Mouse (Mus musculus) hindbrain, embryonic 15.5 days (tissue): ENCODE data around the gene Mfsd4b4. TPM values are rescaled to one million over a fixed set of nuclear protein-coding genes. Genes with fewer than 3 reads are reported as not detected.
"Not testable (repeated sequence)": the region's sequence is repeated elsewhere in the genome, so short reads cannot be mapped to it uniquely, and the experiment has no call there.

Source experiments
- ATAC-seq: fragments of 200-750 bp; cut with Nextera tagmentation; 2 replicates; pipeline ENCODE4 v1.8.0; 2017; ENCODE audit warnings: low read depth, moderate number of reproducible peaks, moderate TSS enrichment; ENCODE audit not compliant: low FRiP score
- H3K27ac ChIP-seq: fragments of 300-500 bp; sonication (generic); replicated peaks from 2 replicates; pipeline ENCODE4 v1.5.1; 2015; ENCODE audit warnings: mild to moderate bottlenecking, inconsistent platforms
- H3K27me3 ChIP-seq: fragments of 300-500 bp; sonication (generic); 2 replicates; pipeline ENCODE4 v1.6.1; 2015; ENCODE audit warnings: control low read depth, inconsistent platforms
- H3K36me3 ChIP-seq: fragments of 300-500 bp; sonication (generic); 2 replicates; pipeline ENCODE4 v1.6.1; 2015; ENCODE audit warnings: control low read depth, inconsistent platforms
- H3K4me1 ChIP-seq: fragments of 300-500 bp; sonication (generic); replicated peaks from 2 replicates; pipeline ENCODE4 v1.6.1; 2015; ENCODE audit warnings: control low read depth, inconsistent platforms
- H3K4me2 ChIP-seq: fragments of 300-500 bp; sonication (generic); 2 replicates; pipeline ENCODE4 v1.6.1; 2015; ENCODE audit warnings: moderate library complexity, mild to moderate bottlenecking, inconsistent platforms
- H3K4me3 ChIP-seq: fragments of 300-500 bp; sonication (generic); 2 replicates; pipeline ENCODE4 v1.5.1; 2015; ENCODE audit warnings: mild to moderate bottlenecking, inconsistent platforms
- H3K9ac ChIP-seq: fragments of 300-500 bp; sonication (generic); 2 replicates; pipeline ENCODE4 v1.6.1; 2015; ENCODE audit warnings: inconsistent platforms
- H3K9me3 ChIP-seq: fragments of 300-500 bp; sonication (generic); 2 replicates; pipeline ENCODE4 v1.6.1; 2016; ENCODE audit warnings: control low read depth, inconsistent platforms
- WGBS: fragments of 180-500 bp; shearing (Covaris S2); methylation state at CpG from one replicate; pipeline ENCODE4 v1.1.7; 2015; 5-methylcytosine and 5-hydroxymethylcytosine counted together
- polyA plus RNA-seq: library from polyadenylated mRNA; unstranded; fragments of >200 nt; fragmentation: Nextera tagmentation; extraction: Ambion mirVana; gene quantifications from 2 replicates; pipeline ENCODE4 v1.2.1, GENCODE M21; 2015

Mfsd4b4 gene
- polyA plus RNA-seq: 3.8 and 4.6 TPM in 2 replicates

GRCm38 (mm10) chr10:39898874-39899371, at the start of gene Mfsd4b4:
Mfsd4b4 (minus strand) TSS chr10:39899238.
- WGBS: under 1% methylated on average over 41 of the region's 41 CpGs
- H3K27ac ChIP-seq: peak within 1 kb of the TSS; percentile 89
- peak within 1 kb of the TSS; percentile 67 for H3K4me2 ChIP-seq
- peak within 1 kb of the TSS; percentile 73 for H3K4me3 ChIP-seq
- peak; percentile 98 for ATAC-seq
- H3K36me3 ChIP-seq: no peaks in the 10 kb centered on the region
- peak within 1 kb of the TSS; percentile 89 for H3K9ac ChIP-seq
- H3K27me3 ChIP-seq: no peaks in the 10 kb centered on the region
- H3K4me1 ChIP-seq: peaks cover 14% of the 10 kb centered on the region
- H3K9me3 ChIP-seq: no peaks in the 10 kb centered on the region

DNA sequence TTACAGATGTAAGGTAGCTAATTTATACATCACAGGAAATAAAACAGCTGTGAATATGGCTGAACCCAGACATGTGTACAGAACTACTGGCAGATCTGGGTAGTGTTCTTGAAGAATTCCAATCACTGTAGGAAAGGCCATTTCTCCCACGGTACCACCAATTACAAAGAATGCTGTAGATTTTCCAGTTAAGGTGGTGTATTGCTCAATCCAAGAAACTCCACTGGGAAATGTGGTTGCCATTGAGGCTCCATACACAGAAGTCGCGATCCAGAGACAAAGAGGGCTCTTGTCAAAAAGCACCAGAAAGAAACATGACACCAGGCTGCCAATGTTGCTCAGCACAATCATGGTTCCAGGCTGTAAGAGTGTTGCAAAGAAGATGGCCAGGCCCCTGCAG, 48.2 kb upstream of the Mfsd4b4 start:
- H3K9ac ChIP-seq, H3K36me3 ChIP-seq, H3K4me1 ChIP-seq, H3K27me3 ChIP-seq, ATAC-seq, H3K9me3 ChIP-seq, H3K4me2 ChIP-seq, H3K27ac ChIP-seq, H3K4me3 ChIP-seq: not testable (repeated sequence)
- 89% methylated on average over 3 of the region's 3 CpGs for WGBS

- no peaks in the 10 kb centered on the region for H3K9me3 ChIP-seq
- 87% methylated on average over 7 of the region's 7 CpGs for WGBS
- H3K27ac ChIP-seq: no peak overlapping the region
Observed at GRCm38 (mm10) chr10:39936553-39936952, 37.5 kb upstream of the Mfsd4b4 start.

GRCm38 (mm10) chr10:39926616-39927139, 27.6 kb upstream of the Mfsd4b4 start, which contains the start of gene Mfsd4b2:
Mfsd4b2 (minus strand) TSS chr10:39926923.
- peak within 1 kb of the TSS; percentile 94 for H3K4me2 ChIP-seq
- under 1% methylated on average over 41 of the region's 41 CpGs for WGBS
- H3K27ac ChIP-seq: no peak within 1 kb of the TSS
- no peaks in the 10 kb centered on the region for H3K36me3 ChIP-seq
- peak within 1 kb of the TSS; percentile 43 for H3K4me3 ChIP-seq
- H3K9me3 ChIP-seq: no peaks in the 10 kb centered on the region
- H3K4me1 ChIP-seq: peaks cover 8% of the 10 kb centered on the region
- peak; percentile 71; the same call in 1 of the 2 replicates for ATAC-seq
- peaks cover 14% of the 10 kb centered on the region for H3K27me3 ChIP-seq
- H3K9ac ChIP-seq: peak within 1 kb of the TSS; percentile 25; the same call in 1 of the 2 replicates

More at GRCm38 (mm10) chr10:39936553-39936952, 37.5 kb upstream of the Mfsd4b4 start:
- Histone ChIP-seq H3K9ac (no peak overlapping the region), H3K4me1 (no peaks in the 10 kb centered on the region), H3K27me3 (no peaks in the 10 kb centered on the region), H3K4me2 (no peak overlapping the region), H3K4me3 (no peak overlapping the region), H3K36me3 (no peaks in the 10 kb centered on the region)
- no peak for ATAC-seq

- not testable (repeated sequence) for H3K4me2 ChIP-seq, H3K9ac ChIP-seq, H3K4me1 ChIP-seq, H3K27ac ChIP-seq, H3K9me3 ChIP-seq, ATAC-seq, H3K36me3 ChIP-seq, H3K4me3 ChIP-seq
- 73% methylated on average over 8 of the region's 8 CpGs for WGBS
- peaks cover 14% of the 10 kb centered on the region for H3K27me3 ChIP-seq
Observed at GRCm38 (mm10) chr10:39924556-39924955, 25.5 kb upstream of the Mfsd4b4 start.

DNA sequence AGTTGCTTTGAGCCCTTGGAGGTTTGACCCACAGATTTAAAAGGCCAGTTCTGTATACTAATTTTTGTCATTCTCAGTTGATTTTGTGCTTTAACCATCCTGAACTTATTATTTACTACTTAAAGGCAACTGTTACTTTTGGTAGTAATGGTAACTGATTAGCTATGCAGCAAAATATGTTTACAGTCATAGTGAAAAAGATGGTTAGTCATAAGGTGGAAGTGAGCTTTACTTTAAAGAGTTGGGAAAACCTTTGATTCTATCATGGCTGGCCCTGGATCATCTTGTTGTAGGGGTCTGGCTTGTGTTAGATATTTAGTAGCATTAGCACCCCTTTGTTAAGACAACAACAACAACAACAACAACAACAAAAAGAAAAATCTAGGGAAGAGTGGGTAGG, 13.6 kb upstream of the Mfsd4b4 start:
- no peak overlapping the region for H3K9ac ChIP-seq
- no peaks in the 10 kb centered on the region for H3K27me3 ChIP-seq
- no peak overlapping the region for H3K4me2 ChIP-seq
- H3K27ac ChIP-seq: no peak overlapping the region
- no peaks in the 10 kb centered on the region for H3K9me3 ChIP-seq
- ATAC-seq: no peak
- no peak overlapping the region for H3K4me3 ChIP-seq
- no peaks in the 10 kb centered on the region for H3K36me3 ChIP-seq
- H3K4me1 ChIP-seq: no peaks in the 10 kb centered on the region

DNA sequence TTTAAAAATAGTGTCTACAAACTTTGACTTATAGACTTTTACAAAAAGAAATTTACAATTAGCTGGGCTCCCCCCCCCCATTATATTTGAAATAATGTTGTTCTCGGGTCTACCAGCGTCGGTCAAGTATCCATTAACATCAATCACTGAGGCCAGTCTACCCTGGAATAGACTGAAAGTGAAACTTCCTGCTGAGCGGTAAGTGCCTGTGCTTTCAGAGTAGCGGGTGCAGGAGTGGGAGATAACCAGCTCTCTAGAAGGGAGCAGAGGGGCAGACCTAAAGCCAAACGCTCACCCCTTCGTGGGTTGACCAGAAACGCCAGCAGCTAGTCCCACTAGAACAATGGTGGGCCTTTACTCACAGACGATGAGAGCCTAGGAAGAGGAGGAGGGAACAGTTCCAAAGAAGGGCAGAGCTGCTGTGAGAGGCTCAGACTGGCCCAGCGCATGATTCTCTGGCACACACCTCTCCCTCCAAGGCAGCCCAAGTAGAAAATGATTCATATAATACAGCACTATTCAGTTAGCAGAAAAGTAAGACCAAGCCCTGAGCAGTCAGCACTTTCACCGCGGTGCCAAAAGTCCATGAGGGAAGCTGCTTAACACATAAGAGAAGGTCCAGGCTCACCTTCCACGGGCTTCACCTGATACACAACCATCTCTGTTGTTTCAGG, 9.9 kb upstream of the Mfsd4b4 start:
- 73% methylated on average over 13 of the region's 13 CpGs for WGBS
- Histone ChIP-seq H3K27me3 (no peaks in the 10 kb centered on the region), H3K4me1 (no peaks in the 10 kb centered on the region), H3K4me2 (no peak overlapping the region), H3K9me3 (no peaks in the 10 kb centered on the region), H3K27ac (no peak overlapping the region), H3K4me3 (no peak overlapping the region), H3K9ac (no peak overlapping the region), H3K36me3 (no peaks in the 10 kb centered on the region)
- ATAC-seq: no peak

- no peak overlapping the region for H3K27ac ChIP-seq
- H3K4me1 ChIP-seq: no peaks in the 10 kb centered on the region
Observed at GRCm38 (mm10) chr10:39906799-39907658, 8.0 kb upstream of the Mfsd4b4 start.

DNA sequence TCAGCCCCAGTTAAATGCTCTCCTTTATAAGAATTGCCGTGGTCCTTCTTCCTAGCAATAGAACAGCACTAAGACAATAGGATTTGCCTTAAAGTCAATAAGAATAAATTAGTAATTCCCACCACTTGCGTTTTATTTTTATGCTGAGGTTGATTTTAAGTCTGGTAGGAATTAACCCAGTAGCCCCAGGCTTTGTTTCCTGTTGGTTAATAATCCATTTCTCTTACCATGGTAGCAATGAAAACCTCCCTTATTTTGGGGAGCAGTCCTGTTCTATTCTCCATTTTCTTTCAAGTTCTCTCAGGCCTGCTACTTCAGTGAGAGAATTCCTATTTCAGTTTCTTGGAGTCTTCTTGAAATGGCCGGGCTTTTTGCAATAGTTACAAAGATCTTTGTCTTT, 5.2 kb upstream of the Mfsd4b4 start:
- no peak for ATAC-seq
- Histone ChIP-seq H3K36me3 (no peaks in the 10 kb centered on the region), H3K4me3 (no peak overlapping the region), H3K9me3 (no peaks in the 10 kb centered on the region), H3K27ac (no peak overlapping the region), H3K27me3 (no peaks in the 10 kb centered on the region), H3K4me2 (no peak overlapping the region), H3K9ac (no peak overlapping the region), H3K4me1 (peaks cover 5% of the 10 kb centered on the region; the same call in 1 of the 2 replicates)
- 80% methylated on average over 3 of the region's 3 CpGs for WGBS

More at GRCm38 (mm10) chr10:39906799-39907658, 8.0 kb upstream of the Mfsd4b4 start:
- WGBS: 84% methylated on average over 10 of the region's 10 CpGs
- Histone ChIP-seq H3K9ac (no peak overlapping the region), H3K4me3 (no peak overlapping the region), H3K36me3 (no peaks in the 10 kb centered on the region), H3K4me2 (no peak overlapping the region), H3K27me3 (no peaks in the 10 kb centered on the region), H3K9me3 (no peaks in the 10 kb centered on the region)
- no peak for ATAC-seq

DNA sequence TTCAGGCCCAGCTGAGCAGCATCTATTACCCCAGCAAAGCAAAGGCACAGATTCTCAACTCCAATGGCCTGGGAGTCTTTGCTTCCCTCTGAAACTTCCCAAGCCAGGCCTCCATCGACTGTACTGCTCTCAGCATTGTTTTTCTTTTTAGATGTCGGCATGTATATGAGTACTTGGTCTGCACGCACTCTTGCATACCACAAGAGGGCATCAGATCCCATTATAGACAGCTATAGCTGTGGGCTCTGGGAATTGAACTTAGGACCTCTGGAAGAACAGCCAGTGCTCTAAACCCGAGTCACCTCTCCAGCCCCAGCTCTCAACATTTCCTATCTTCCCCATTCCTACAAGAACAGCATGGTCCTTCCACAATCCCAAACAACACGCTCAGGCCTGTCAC, 2.5 kb downstream of the Mfsd4b4 start:
- ATAC-seq: no peak
- Histone ChIP-seq H3K9me3 (no peaks in the 10 kb centered on the region), H3K27me3 (no peaks in the 10 kb centered on the region), H3K4me2 (no peak overlapping the region), H3K4me3 (no peak overlapping the region), H3K27ac (no peak overlapping the region), H3K9ac (no peak overlapping the region), H3K4me1 (peaks cover 14% of the 10 kb centered on the region), H3K36me3 (peaks cover 3% of the 10 kb centered on the region)
- 83% methylated on average over 5 of the region's 5 CpGs for WGBS

DNA sequence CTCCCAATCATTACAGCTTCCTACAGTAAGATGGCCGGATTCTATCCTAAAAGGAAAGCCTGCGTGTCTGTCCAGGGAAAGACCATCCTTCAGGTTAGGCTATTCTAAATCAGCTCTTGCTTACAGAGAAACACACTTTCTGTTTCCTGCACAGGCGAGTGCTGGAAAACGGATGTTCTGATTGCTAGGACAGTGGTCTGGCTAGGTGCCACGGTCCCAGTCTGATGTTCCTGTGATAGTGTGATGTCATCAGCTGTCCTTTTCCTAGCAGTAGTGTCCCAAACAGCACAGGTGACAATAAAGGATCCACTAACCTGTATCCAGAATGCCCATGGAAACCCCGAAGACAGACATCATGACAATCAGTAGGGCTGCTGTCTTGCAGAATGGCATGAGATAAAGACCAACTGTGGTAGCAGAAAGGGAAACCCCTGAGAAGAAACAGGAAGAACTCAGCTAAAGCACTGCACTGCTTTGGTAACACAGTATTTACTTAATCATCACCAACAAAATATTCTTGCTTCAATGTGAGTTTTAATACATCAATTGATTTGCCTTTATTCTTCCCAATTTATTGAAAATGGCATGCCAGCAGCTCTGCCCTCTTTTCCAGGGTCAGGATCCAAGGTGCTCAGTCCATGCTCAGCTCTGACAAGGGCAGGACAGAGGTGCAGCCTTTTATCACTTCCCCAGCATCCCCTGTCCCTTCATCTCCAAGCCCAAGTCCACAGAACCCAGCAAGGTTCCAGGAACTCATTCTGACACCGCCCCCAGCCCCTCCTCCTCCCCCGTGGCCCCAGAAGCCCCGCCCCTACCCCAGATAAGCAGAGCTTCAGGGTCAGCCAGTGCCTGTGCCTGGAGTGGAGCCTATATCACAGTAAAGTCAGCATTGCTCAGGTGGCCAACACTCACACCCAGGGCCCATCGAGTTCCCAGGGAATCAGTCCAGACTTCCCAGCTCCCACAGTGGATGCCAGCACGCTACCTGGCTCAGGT, 5.0 kb downstream of the Mfsd4b4 start:
- Histone ChIP-seq H3K4me3 (no peak overlapping the region), H3K4me1 (peaks cover 8% of the 10 kb centered on the region), H3K27me3 (no peaks in the 10 kb centered on the region), H3K9me3 (no peaks in the 10 kb centered on the region), H3K36me3 (peaks cover 12% of the 10 kb centered on the region), H3K9ac (no peak overlapping the region), H3K27ac (no peak overlapping the region), H3K4me2 (no peak overlapping the region)
- WGBS: 76% methylated on average over 11 of the region's 11 CpGs
- ATAC-seq: no peak
